Mouse (Mus musculus): Measurements from ENCODE around the gene Nudt15. TPM values are rescaled to one million over a fixed set of nuclear protein-coding genes. Genes with fewer than 3 reads are reported as not detected.

Nudt15 gene
- polyA plus RNA-seq, 1 experiment from 2014 or later, result 2.5 TPM

- Histone ChIP-seq H3K9me3 (ENCODE audit: control insufficient read depth) (no peaks in the 10 kb centered on the region), H3K27me3 (replicated peaks; ENCODE audit: control insufficient read depth, insufficient read depth, low read length) (no peaks in the 10 kb centered on the region), H3K27ac (ENCODE audit: low read depth, low read length) (no peak overlapping the region), H3K9ac (ENCODE audit: low read depth, low read length) (no peak overlapping the region), H3K4me2 (replicated peaks; ENCODE audit: low read depth) (no peak overlapping the region), H3K4me3 (ENCODE audit: low read depth, low read length) (no peak overlapping the region), H3K4me1 (replicated peaks; ENCODE audit: control insufficient read depth, insufficient read depth, low read length) (no peaks in the 10 kb centered on the region; the same call in 1 of the 2 replicates), H3K36me3 (ENCODE audit: control insufficient read depth, insufficient read depth) (no peaks in the 10 kb centered on the region)
- WGBS, result 58% methylated on average over 8 of the region's 8 CpGs
- no peak for TF ChIP-seq CTCF (IDR thresholded peaks at IDR 0.05; ENCODE audit: low read depth)
- ATAC-seq, result no peak
Observed at GRCm38 (mm10) chr14:73470593-73470992, 77.4 kb downstream of the Nudt15 start.

- Histone ChIP-seq H3K9me3 (ENCODE audit: control insufficient read depth) (no peaks in the 10 kb centered on the region), H3K4me2 (replicated peaks; ENCODE audit: low read depth) (no peak overlapping the region), H3K27ac (ENCODE audit: low read depth, low read length) (no peak overlapping the region), H3K27me3 (replicated peaks; ENCODE audit: control insufficient read depth, insufficient read depth, low read length) (no peaks in the 10 kb centered on the region), H3K4me3 (ENCODE audit: low read depth, low read length) (no peak overlapping the region), H3K9ac (ENCODE audit: low read depth, low read length) (no peak overlapping the region), H3K4me1 (replicated peaks; ENCODE audit: control insufficient read depth, insufficient read depth, low read length) (no peaks in the 10 kb centered on the region), H3K36me3 (ENCODE audit: control insufficient read depth, insufficient read depth) (no peaks in the 10 kb centered on the region)
- no peak for TF ChIP-seq CTCF (IDR thresholded peaks at IDR 0.05; ENCODE audit: low read depth)
- no peak for ATAC-seq
- 86% methylated on average over 7 of the region's 7 CpGs for WGBS
Observed at GRCm38 (mm10) chr14:73469506-73469905, 78.5 kb downstream of the Nudt15 start.

Other genes with a start within 250 kb of the Nudt15 start
- 14.1 and 15.1 TPM in 2 replicates for gene Rb1, start 222.4 kb downstream of the Nudt15 start, polyA plus RNA-seq (2015; fragmentation: Nextera tagmentation; extraction: Ambion mirVana)
- gene Itm2b, start 163.0 kb downstream of the Nudt15 start, polyA plus RNA-seq (2015; fragmentation: Nextera tagmentation; extraction: Ambion mirVana), result 1,587 and 1,596 TPM in 2 replicates
- gene Med4, start 38.2 kb downstream of the Nudt15 start, polyA plus RNA-seq (2015; fragmentation: Nextera tagmentation; extraction: Ambion mirVana), result 30.9 and 31.7 TPM in 2 replicates
- 185 and 202 TPM in 2 replicates for gene Sucla2, start 22.9 kb downstream of the Nudt15 start, polyA plus RNA-seq (2015; fragmentation: Nextera tagmentation; extraction: Ambion mirVana)
- not detected in 2 replicates for gene Gm21750, start 113.0 kb upstream of the Nudt15 start, polyA plus RNA-seq (2015; fragmentation: Nextera tagmentation; extraction: Ambion mirVana)